Mouse (Mus musculus) telencephalon, adult 2 months (tissue): ENCODE results near the gene Ptcd1.
A peak's percentile ranks its signal among the peaks of the same experiment; 100 is the strongest.
"Not testable (repeated sequence)": the region's sequence is repeated elsewhere in the genome, so short reads cannot be mapped to it uniquely, and the experiment has no call there.

Experiments
- DNase-seq: peaks from one replicate; pipeline ENCODE4 v3.0.0-alpha.2; 2011; ENCODE audit warnings: low read depth, low spot score

The Ptcd1 gene

GRCm38 (mm10) chr5:145114071-145114605 lies 52.8 kb downstream of the Ptcd1 start, which contains the start of gene Arpc1b:
Arpc1b (plus strand) TSS chr5:145114215.
- DNase-seq, result no peak

DNA sequence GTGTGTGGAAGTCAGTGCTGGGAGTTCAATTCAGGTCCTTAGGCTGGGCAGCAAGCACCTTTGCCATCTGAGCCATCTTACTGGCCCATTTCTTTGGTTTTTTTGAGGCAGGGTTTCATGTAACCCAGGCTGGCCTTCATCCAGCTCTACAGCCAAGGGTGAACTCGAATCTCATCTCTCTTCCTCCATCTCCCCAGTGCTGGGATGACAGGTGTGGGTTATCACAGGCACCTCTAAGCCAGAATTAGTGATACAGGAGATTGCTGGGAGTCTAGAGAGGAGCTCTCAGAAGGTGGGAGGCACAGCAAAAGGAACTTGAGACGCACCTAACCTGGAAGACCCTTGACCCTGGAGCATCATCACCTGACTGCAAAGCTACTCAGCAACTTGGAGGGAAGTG lies 53.5 kb downstream of the Ptcd1 start:
- DNase-seq, result no peak

DNA sequence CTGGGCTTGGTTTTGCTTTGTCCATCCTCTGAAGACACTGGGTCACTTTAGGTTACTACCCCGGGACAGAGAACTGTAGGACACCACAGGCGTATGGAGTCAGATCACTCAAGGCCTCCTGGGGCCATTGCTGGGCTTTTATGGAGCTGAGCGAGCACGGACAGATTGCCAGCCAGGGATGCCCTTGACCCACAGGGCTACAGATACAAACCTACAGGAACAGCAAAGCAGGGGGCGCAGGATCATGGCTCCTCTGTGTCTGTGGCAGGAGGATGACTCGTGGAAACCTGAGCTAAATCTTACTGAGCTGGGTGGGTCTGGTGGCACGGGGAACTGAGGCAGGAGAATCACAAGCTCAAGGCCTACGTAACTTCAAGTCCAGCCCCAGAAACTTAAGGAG lies 54.3 kb downstream of the Ptcd1 start:
- no peak for DNase-seq

GRCm38 (mm10) chr5:145110401-145110800 lies 56.5 kb downstream of the Ptcd1 start:
- DNase-seq, result no peak

GRCm38 (mm10) chr5:145105694-145106275 lies 61.1 kb downstream of the Ptcd1 start:
- no peak for DNase-seq

DNA sequence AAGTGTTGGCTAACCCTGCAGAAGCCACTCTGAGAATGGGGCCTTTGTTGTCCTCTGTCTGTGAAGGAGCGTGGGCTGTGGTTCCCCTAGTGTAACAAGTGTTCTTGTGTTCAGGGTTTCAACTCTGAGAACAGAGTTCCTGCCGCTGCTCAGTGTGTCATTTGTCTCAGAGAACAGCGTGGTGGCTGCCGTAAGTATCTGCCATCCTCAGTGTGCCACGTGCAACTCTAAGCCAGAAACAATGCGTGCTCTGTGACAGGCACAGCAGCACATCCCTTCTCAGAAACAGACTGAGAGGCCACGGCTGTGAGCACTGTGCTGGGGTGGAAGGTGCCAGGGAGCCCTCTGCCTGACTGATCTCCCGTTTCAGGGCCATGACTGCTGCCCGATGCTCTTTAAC lies 62.6 kb downstream of the Ptcd1 start:
- DNase-seq, result peak; percentile 85

DNA sequence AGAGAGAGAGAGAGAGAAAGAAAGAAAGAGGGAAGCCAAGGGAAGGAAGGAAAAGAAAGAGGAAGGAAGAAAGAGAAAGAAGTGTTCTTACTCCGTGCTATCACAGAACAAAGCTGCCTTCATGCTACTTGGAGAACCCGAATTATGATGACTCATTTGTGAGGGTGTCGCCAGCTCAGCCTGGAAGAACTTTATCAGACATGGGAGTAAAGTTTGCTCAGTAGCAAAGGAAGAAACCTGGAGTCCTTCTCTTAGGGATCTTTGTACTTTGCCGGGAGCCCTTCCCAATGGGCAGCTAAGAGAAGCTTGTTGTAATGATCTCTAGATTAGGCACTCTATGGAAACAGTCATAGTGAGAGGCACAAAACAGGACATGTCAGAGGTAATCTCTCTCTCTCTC lies 64.2 kb downstream of the Ptcd1 start:
- no peak for DNase-seq

DNA sequence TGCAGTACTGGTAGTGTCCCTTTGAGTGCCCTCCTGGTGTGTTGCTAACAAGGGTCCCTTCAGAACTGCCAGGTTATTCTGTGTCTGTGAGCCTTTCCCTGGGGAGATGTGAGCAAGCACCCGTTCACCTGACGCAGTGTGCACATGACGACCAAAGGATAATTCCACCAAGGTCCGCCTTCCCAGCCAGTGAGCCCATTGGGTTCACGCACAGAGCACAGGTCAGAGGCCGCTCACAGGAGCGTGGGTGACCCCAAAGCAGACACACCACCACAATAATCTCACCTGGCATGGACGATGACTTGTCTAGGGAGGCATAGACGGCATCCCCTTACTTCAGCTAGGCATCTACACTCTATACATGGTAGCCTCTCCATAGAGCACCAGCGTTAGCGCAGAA lies 65.5 kb downstream of the Ptcd1 start:
- DNase-seq, result not testable (repeated sequence)

DNA sequence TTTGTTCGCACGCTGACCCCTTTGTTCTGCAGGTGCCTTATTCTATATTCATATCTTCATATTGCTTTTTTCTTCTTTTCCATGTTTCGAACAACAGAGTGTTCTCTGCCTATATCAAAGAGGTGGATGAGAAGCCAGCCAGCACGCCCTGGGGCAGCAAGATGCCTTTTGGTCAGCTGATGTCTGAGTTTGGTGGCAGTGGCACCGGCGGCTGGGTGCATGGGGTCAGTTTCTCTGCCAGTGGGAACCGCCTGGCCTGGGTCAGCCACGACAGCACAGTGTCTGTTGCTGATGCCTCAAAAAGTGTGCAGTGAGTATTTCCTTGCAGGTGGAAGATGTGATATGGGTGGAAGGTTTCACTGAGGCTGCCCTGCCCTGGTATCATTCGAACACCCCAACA lies 65.9 kb downstream of the Ptcd1 start:
- DNase-seq, result no peak

DNA sequence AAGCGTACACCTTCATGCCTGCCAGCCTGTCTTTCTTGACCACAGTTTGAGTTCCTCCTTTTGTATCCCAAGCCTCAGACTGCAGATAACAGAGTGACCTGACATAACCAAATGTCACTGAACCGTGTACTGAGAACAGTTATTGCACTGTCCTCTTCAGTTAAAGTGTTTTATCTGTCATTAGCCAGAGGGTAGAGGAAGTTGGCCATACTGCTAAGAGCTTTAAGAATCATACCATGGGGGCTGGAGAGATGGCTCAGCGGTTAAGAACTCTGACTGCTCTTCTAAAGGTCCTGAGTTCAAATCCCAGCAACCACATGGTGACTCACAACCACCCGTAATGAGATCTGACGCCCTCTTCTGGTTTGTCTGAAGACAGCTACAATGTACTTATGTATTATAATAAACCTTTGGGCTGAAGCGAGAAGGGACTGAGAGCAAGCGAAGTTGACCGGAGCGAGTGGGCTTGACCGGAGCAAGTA lies 68.5 kb downstream of the Ptcd1 start:
- no peak for DNase-seq
